Mouse (Mus musculus): ENCODE data around the gene Hist1h3c. TPM values are rescaled to one million over a fixed set of nuclear protein-coding genes. Genes with fewer than 3 reads are reported as not detected.
"Not testable (repeated sequence)": the region's sequence is repeated elsewhere in the genome, so short reads cannot be mapped to it uniquely, and the experiment has no call there.

The Hist1h3c gene
- polyA plus RNA-seq, 1 experiment: 7.0 TPM

- peaks cover 70% of the 10 kb centered on the region for H3K4me1 ChIP-seq (ENCODE audit: control insufficient read depth)
- H3K36me3 ChIP-seq (ENCODE audit: control insufficient read depth): peaks cover 4% of the 10 kb centered on the region
These were observed 6.1 kb upstream of the Hist1h3c start for GRCm38 (mm10) chr13:23751478-23751956.

DNA sequence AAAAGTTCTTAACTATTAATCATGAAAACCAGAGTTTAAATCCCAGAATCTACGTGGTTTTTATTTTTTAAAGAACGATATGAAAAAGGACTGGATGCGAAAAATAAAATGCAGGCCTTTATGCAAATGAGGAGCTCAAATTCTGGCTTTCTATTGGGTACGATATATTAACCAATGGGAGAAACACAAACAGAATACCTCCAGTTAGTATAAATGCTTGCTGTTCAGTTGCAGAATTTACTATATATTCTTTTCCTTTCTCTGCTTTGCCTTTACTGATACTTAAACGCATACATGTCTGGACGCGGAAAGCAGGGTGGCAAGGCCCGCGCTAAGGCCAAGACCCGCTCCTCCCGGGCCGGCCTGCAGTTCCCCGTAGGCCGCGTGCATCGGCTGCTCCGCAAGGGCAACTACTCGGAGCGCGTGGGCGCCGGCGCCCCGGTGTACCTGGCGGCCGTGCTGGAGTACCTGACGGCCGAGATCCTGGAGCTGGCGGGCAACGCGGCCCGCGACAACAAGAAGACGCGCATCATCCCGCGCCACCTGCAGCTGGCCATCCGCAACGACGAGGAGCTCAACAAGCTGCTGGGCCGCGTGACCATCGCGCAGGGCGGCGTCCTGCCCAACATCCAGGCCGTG, 5.6 kb upstream of the Hist1h3c start, which contains the start of gene Hist1h2ab:
Gene Hist1h2ab, plus strand, starts transcription at position 288 of the 639 bp plus-strand sequence.
- not testable (repeated sequence) for H3K9me3 ChIP-seq (ENCODE audit: control insufficient read depth, low read length); H3K27me3 ChIP-seq (ENCODE audit: control insufficient read depth); H3K36me3 ChIP-seq (ENCODE audit: control insufficient read depth)
- H3K4me1 ChIP-seq (ENCODE audit: control insufficient read depth): peaks cover 66% of the 10 kb centered on the region
- peak within 1 kb of the TSS; percentile 66 for H3K4me3 ChIP-seq (replicated peaks)

More at GRCm38 (mm10) chr13:23751478-23751956, 6.1 kb upstream of the Hist1h3c start:
- H3K9me3 ChIP-seq (ENCODE audit: control insufficient read depth, low read length): no peaks in the 10 kb centered on the region
- peak overlapping the region; percentile 66 for H3K4me3 ChIP-seq (replicated peaks)
- TF ChIP-seq TAL1 (IDR thresholded peaks at IDR 0.05; ENCODE audit: low read length): no peak
- TF ChIP-seq GATA1 (IDR thresholded peaks at IDR 0.05; ENCODE audit: low read length): no peak
- H3K27me3 ChIP-seq (ENCODE audit: control insufficient read depth): no peaks in the 10 kb centered on the region

- Histone ChIP-seq H3K4me3 (replicated peaks) (no peak overlapping the region), H3K36me3 (ENCODE audit: control insufficient read depth) (peaks cover 4% of the 10 kb centered on the region), H3K9me3 (ENCODE audit: control insufficient read depth, low read length) (no peaks in the 10 kb centered on the region), H3K4me1 (ENCODE audit: control insufficient read depth) (peaks cover 57% of the 10 kb centered on the region), H3K27me3 (ENCODE audit: control insufficient read depth) (no peaks in the 10 kb centered on the region)
- TF ChIP-seq TAL1 (IDR thresholded peaks at IDR 0.05; ENCODE audit: low read length) (no peak), GATA1 (IDR thresholded peaks at IDR 0.05; ENCODE audit: low read length) (no peak)
These were observed 4.2 kb upstream of the Hist1h3c start for GRCm38 (mm10) chr13:23749563-23750121.

- TF ChIP-seq GATA1 (IDR thresholded peaks at IDR 0.05; ENCODE audit: low read length): no peak
- TF ChIP-seq TAL1 (IDR thresholded peaks at IDR 0.05; ENCODE audit: low read length): no peak
- Histone ChIP-seq H3K4me1 (ENCODE audit: control insufficient read depth) (peaks cover 58% of the 10 kb centered on the region), H3K36me3 (ENCODE audit: control insufficient read depth) (peaks cover 9% of the 10 kb centered on the region), H3K27me3 (ENCODE audit: control insufficient read depth) (no peaks in the 10 kb centered on the region), H3K9me3 (ENCODE audit: control insufficient read depth, low read length) (no peaks in the 10 kb centered on the region), H3K4me3 (replicated peaks) (peak overlapping the region; percentile 63)
These were observed 2.5 kb upstream of the Hist1h3c start for GRCm38 (mm10) chr13:23747892-23748288.

DNA sequence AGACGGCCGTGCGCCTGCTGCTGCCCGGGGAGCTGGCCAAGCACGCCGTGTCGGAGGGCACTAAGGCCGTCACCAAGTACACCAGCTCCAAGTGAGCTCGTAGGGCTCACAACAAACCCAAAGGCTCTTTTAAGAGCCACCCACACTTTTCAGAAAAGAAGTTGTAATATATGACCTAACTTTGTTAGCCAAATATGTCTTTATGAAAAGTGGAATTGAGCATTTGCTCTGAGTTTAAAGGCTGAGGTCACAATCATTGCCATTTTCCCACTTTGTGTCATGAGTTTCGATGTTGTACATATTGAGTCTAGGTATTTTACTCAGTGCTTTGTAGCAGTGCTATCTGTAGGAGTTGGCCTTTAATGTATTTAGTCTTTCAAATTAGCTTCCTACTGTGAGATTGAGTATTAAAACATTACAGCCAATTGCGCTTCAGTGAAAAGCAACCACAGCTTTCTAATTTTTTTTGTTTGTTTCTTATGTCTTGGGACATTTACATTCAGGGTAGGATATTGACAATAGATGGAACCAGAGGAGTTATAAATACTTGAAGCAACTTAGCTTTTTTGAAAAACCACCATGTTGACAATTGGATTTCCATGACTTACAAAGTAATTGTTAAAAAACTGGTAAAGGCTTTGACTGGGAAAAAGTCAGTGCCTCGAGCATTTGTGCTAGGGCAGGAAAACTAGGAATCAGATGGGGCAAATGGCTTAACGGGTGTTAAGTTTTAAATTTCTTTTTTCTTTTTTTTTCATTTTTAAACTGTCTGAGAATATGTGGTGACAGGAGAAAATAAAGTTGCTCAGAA, 1.9 kb upstream of the Hist1h3c start:
- H3K27me3 ChIP-seq (ENCODE audit: control insufficient read depth): no peaks in the 10 kb centered on the region
- H3K9me3 ChIP-seq (ENCODE audit: control insufficient read depth, low read length): no peaks in the 10 kb centered on the region
- H3K4me3 ChIP-seq (replicated peaks): peak overlapping the region; percentile 63
- peaks cover 62% of the 10 kb centered on the region for H3K4me1 ChIP-seq (ENCODE audit: control insufficient read depth)
- peaks cover 9% of the 10 kb centered on the region for H3K36me3 ChIP-seq (ENCODE audit: control insufficient read depth)
- no peak for TF ChIP-seq GATA1 (IDR thresholded peaks at IDR 0.05; ENCODE audit: low read length)
- no peak for TF ChIP-seq TAL1 (IDR thresholded peaks at IDR 0.05; ENCODE audit: low read length)

DNA sequence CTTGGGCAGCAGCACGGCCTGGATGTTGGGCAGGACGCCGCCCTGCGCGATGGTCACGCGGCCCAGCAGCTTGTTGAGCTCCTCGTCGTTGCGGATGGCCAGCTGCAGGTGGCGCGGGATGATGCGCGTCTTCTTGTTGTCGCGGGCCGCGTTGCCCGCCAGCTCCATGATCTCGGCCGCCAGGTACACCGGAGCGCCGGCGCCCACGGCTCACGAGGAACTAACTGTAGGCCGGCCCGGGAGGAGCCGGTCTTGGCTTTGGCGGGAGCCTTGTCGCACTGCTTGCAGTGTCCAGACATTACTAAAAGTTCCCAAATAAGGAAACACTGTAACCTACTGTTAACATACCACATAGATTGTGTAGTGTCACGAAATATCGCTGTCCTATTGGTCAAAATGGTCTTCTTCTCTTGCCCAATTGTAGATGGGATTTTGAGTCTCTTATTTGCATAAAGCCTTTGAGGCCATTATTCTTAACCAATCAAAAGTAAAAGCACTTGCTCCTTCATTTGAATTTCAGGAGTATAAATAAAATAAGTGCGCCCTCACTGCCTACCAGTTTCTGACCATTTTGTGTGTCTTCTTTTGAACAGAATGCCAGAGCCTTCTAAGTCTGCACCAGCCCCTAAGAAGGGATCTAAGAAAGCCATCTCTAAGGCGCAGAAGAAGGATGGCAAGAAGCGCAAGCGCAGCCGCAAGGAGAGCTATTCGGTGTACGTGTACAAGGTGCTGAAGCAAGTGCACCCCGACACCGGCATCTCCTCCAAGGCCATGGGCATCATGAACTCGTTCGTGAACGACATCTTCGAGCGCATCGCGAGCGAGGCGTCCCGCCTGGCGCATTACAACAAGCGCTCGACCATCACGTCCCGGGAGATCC, 1.0 kb upstream of the Hist1h3c start, which contains the start of gene Hist1h2bb:
Gene Hist1h2bb, plus strand, starts transcription at position 534 of the 880 bp plus-strand sequence.
- not testable (repeated sequence) for H3K9me3 ChIP-seq (ENCODE audit: control insufficient read depth, low read length); H3K27me3 ChIP-seq (ENCODE audit: control insufficient read depth); H3K36me3 ChIP-seq (ENCODE audit: control insufficient read depth)
- Histone ChIP-seq H3K4me3 (replicated peaks) (peak within 1 kb of the TSS; percentile 79), H3K4me1 (ENCODE audit: control insufficient read depth) (peaks cover 68% of the 10 kb centered on the region)

- Histone ChIP-seq H3K4me3 (replicated peaks) (peak overlapping the region; percentile 79), H3K27me3 (ENCODE audit: control insufficient read depth) (no peaks in the 10 kb centered on the region), H3K9me3 (ENCODE audit: control insufficient read depth, low read length) (no peaks in the 10 kb centered on the region), H3K36me3 (ENCODE audit: control insufficient read depth) (peaks cover 6% of the 10 kb centered on the region), H3K4me1 (ENCODE audit: control insufficient read depth) (peaks cover 65% of the 10 kb centered on the region)
- no peak for TF ChIP-seq TAL1 (IDR thresholded peaks at IDR 0.05; ENCODE audit: low read length)
- no peak for TF ChIP-seq GATA1 (IDR thresholded peaks at IDR 0.05; ENCODE audit: low read length)
These were observed 701 bp downstream of the Hist1h3c start for GRCm38 (mm10) chr13:23744421-23745380.

GRCm38 (mm10) chr13:23743963-23744362, 1.4 kb downstream of the Hist1h3c start:
- no peak for TF ChIP-seq GATA1 (IDR thresholded peaks at IDR 0.05; ENCODE audit: low read length)
- no peak for TF ChIP-seq TAL1 (IDR thresholded peaks at IDR 0.05; ENCODE audit: low read length)
- Histone ChIP-seq H3K36me3 (ENCODE audit: control insufficient read depth) (peaks cover 5% of the 10 kb centered on the region), H3K4me1 (ENCODE audit: control insufficient read depth) (peaks cover 57% of the 10 kb centered on the region), H3K9me3 (ENCODE audit: control insufficient read depth, low read length) (no peaks in the 10 kb centered on the region), H3K27me3 (ENCODE audit: control insufficient read depth) (no peaks in the 10 kb centered on the region), H3K4me3 (replicated peaks) (peak overlapping the region; percentile 68)

All from erythroblast, embryonic 14.5 days (primary cell).